Mouse (Mus musculus) heart, adult 11 months (tissue): ENCODE data around the gene Klf11.
"Not testable (repeated sequence)": the region's sequence is repeated elsewhere in the genome, so short reads cannot be mapped to it uniquely, and the experiment has no call there.

Experiments used
- DNase-seq: peaks from one replicate; pipeline ENCODE4 v3.0.0; 2022

Gene Klf11

GRCm38 (mm10) chr12:24654065-24654862 lies 3.2 kb downstream of the Klf11 start:
- no peak for DNase-seq

DNA sequence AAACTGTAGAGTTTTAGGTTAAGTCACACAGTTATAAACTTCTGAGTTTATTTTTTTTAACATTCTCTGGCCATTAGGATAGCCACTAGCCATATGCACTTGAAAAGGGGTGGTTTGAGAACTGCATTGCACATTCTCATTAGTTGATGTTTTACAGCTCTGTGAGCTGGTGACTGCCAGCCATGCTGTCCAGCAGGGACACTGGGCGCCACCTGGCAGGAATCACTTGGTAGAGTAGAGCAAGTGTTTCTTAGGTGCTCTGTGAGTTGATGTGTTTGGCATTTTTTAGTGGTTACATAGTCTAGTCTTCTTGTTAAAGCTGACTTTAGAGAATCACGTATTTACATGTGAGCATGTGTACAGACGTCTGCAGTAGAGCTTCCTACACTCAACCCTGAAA lies 5.4 kb downstream of the Klf11 start:
- DNase-seq, result no peak

- no peak for DNase-seq
Observed at GRCm38 (mm10) chr12:24658998-24659397, 7.9 kb downstream of the Klf11 start.

DNA sequence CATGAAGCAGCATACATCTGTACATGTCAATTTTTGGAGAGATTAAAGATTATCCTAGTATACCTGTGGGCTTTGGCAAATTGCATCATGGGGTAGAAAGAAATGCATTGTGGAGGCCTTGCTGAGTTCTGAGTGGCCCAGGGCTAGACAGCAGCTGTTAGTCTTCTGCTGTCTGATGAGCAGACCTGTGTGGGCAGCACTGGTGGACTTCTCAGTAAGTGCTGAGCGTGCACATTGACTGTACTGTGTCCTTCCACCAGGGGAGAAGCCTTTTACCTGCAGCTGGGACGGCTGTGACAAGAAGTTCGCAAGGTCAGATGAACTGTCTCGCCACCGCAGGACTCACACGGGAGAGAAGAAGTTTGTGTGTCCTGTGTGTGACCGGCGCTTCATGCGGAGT lies 8.8 kb downstream of the Klf11 start:
- DNase-seq, result no peak

GRCm38 (mm10) chr12:24661100-24661499 lies 10.0 kb downstream of the Klf11 start:
- DNase-seq, result no peak

- no peak for DNase-seq
Observed at GRCm38 (mm10) chr12:24662131-24662530, 11.1 kb downstream of the Klf11 start.

DNA sequence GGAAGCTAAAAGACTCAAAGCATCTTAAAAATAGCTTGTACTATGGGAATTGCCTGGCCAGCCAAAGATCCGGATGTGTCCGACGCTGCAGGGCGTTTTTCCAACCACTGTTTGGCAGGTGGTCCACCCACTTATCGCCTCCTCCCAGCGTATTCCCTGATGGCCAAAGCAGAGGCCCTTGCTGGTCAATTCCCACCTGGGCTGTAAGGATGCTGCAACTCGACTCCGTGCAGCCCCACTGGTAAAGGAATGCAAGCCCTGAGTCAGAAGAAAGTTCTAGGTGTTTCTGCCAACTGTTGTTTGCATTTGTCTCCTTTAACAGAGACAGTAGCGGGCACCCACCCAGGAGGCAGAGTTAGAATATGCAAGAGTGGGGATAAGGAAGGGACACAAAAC lies 29.0 kb downstream of the Klf11 start:
- peak; percentile 99 for DNase-seq

- peak; percentile 95 for DNase-seq
Observed at GRCm38 (mm10) chr12:24680492-24681285, 29.6 kb downstream of the Klf11 start.

- peak; percentile 97 for DNase-seq
Observed at GRCm38 (mm10) chr12:24681286-24682023, 30.4 kb downstream of the Klf11 start, which contains the start of gene Cys1. Cys1 (minus strand) TSS chr12:24681813.

GRCm38 (mm10) chr12:24682563-24682962 lies 31.5 kb downstream of the Klf11 start:
- peak; percentile 97 for DNase-seq

DNA sequence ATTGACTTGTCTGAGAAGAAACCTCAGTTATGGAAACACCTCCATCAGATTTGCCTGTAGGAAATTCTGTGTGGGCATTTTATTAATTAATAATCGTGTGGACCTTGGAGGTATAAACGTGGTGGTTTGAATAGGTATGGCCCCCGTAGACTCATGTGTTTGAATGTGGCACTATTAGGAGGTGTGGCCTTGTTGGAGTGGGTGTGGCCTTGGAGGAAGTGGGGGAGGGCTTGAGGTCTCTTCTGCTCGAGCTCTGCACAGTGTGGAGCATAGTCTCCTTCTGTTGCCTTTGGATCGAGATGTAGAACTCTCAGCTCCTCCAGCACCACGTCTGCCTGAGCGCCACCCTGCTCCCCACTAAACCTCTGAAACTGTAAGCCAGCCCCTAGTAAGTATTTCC lies 32.4 kb downstream of the Klf11 start:
- DNase-seq, result no peak

DNA sequence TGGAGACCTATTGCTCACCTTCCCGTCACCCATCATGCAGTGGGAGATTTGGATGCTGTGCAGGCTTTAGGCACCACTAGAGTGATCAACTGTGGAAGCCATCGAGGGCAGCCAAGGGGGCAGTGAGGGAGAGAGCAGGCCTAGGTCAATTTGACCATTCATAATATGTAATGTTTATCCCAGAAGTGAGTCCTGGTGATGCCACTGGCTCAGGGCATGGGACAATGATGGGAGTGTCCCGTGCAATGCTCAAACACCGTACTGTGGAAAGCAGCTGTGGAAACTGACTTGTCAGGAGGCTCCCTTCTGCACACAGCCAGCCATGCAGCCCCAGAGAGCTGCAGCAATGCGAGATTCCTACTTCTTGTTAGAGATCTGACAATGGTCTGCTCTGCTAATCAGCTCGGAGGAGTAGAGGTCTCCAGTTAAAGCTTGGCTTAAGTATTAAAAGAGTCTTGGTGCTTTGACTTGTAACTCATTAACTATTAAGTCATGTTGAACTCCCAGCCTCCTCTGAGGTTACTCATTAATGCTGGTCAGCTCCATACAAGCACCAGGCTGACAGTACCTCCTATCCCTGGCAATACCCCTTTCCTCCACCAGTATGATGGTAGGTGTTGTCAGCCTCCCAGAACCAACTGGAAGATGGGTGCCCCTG lies 35.1 kb downstream of the Klf11 start:
- no peak for DNase-seq

DNA sequence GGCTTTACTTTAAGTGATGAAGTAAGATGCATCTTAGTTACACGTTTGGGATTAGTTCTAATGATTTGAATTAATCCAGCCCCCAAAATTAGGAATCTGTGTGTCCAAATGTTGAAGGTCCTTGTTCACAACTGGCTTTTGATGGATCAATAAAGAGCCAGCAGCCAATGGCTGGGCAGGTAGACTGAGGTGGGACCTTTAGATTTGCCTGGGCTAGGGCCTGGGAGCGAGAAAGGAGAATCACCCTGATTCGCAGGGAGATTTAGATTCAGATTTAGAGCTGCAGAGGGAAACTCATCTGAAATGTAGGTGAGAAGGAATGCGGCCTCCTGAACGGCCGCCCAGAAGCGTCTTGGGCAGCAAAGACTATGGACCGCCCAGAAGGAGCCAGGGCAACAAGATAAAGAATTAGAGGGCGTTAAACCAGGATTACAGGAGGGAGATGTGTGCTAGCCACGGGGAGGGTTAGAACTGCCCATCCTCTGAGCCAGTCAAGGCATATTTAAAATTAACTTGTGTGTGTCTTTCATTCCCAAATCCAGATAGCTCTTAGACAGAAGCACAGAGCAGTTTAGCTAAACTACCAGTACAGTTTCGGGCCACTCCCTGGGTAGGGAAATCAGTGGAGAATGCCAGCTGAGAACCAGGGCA lies 35.7 kb downstream of the Klf11 start:
- no peak for DNase-seq

GRCm38 (mm10) chr12:24690351-24690750 lies 39.3 kb downstream of the Klf11 start:
- no peak for DNase-seq

- DNase-seq, result peak; percentile 98
Observed at GRCm38 (mm10) chr12:24696500-24697483, 45.7 kb downstream of the Klf11 start.

DNA sequence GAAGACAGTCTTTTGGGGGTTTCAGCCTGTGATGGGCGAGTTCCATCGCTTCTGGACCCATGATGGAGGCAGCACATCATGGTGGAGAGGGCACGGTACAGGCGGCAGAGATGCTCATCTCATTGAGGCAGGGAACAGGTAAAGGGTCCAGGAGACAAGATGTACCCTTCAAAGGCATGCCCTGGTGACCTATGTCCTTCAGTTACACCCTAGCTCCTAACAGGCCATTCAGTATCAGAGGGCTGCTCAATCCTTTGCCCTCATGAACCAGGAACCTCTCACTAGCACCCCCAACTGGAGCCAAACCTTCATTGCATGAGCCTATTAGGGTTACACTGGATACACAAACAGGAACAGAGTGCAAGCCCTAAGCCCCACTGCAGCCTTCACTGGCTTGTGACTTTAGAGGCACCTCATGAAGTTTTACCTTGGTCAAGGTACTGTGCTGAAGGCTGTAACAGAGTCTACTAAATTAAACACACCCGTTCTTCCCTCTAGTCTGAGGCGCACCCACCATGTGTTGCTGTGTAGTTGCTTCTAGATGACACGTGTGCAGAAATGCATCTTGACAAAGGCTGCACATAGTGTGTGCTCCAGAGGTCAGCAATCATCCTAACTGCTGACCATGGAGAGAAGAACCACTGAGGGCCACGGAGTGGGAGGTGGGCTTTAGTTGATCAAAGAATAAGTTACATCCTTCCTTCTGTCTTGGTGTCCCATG lies 46.6 kb downstream of the Klf11 start:
- peak; percentile 81 for DNase-seq

- peak; percentile 83 for DNase-seq
Observed at GRCm38 (mm10) chr12:24698514-24698913, 47.4 kb downstream of the Klf11 start.

GRCm38 (mm10) chr12:24699578-24699977 lies 48.5 kb downstream of the Klf11 start:
- peak; percentile 76 for DNase-seq

DNA sequence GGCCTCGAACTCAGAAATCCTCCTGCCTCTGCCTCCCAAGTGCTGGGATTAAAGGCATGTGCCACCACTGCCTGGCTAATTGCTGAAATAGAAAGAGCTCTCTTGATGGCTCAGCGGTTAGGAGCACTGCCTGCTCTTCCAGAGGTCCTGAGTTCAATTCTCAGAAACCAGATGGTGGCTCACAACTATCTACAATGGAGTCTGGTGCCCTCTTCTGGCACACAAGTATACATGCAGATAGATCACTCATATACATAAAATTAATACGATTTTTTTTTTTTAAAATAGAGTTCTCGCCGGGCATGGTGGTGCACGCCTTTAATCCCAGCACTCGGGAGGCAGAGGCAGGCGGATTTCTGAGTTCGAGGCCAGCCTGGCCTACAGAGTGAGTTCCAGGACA lies 50.5 kb downstream of the Klf11 start:
- not testable (repeated sequence) for DNase-seq

DNA sequence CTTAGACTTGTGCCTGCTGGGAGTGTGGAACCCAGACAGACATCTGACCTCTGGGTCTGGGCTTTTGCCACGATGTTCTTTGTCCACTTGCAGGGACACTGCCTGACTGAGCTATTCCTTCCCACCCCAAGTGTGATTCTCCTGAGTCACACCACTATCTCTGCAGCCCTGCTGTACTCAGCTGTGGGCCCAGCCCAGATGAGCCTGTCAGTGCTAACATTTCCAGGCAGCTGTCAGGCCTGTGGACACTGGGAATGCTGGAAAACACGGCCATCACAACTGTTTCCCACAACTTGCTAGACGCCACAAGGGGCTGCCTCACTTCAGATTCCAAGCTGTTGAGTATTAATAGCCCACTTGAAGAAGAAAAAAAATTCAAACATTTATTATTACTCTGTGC lies 51.9 kb downstream of the Klf11 start:
- no peak for DNase-seq
